Mouse (Mus musculus) megakaryocyte-erythroid progenitor cell, adult 5 weeks (primary cell): ENCODE measurements around the gene Tubb3. TPM values are rescaled to one million over a fixed set of nuclear protein-coding genes. Genes with fewer than 3 reads are reported as not detected.

Source experiments
- polyA plus RNA-seq: library from polyadenylated mRNA; stranded (reverse); fragments of >175 nt; gene quantifications from 2 replicates; pipeline ENCODE4 v1.2.3, GENCODE M21; 2012

Tubb3 gene
- 1.2 and 1.6 TPM in 2 replicates for polyA plus RNA-seq

GRCm38 (mm10) chr8:123411246-123411645 lies at the start of gene Tubb3:
Tubb3 (plus strand) TSS chr8:123411424.

GRCm38 (mm10) chr8:123373403-123374238 lies 37.6 kb upstream of the Tubb3 start, which contains the start of gene Tcf25:
Tcf25 (plus strand) TSS chr8:123373753.

GRCm38 (mm10) chr8:123406786-123407185 lies 4.4 kb upstream of the Tubb3 start, which contains the start of gene Mc1r:
Mc1r (plus strand) TSS chr8:123407107.

GRCm38 (mm10) chr8:123423441-123423840 lies 12.2 kb downstream of the Tubb3 start, which contains the start of gene Def8:
Def8 (plus strand) TSS chr8:123423527.

Other genes with a start within 250 kb of the Tubb3 start
- not detected in 2 replicates for gene Dpep1, start 225.2 kb upstream of the Tubb3 start, polyA plus RNA-seq
- gene Chmp1a, start 198.7 kb upstream of the Tubb3 start, polyA plus RNA-seq, result 26.0 and 28.9 TPM in 2 replicates
- gene Spata33, start 198.6 kb upstream of the Tubb3 start, polyA plus RNA-seq, result 0.06 and 0.10 TPM in 2 replicates
- gene Cdk10, start 186.6 kb upstream of the Tubb3 start, polyA plus RNA-seq, result 93.0 and 94.8 TPM in 2 replicates
- 6.7 and 7.1 TPM in 2 replicates for gene Spata2l, start 175.2 kb upstream of the Tubb3 start, polyA plus RNA-seq
- gene Zfp276, start 157.2 kb upstream of the Tubb3 start, polyA plus RNA-seq, result 13.0 and 15.7 TPM in 2 replicates
- gene Vps9d1, start 157.1 kb upstream of the Tubb3 start, polyA plus RNA-seq, result 138 and 145 TPM in 2 replicates
- 62.6 and 69.9 TPM in 2 replicates for gene Fanca, start 92.8 kb upstream of the Tubb3 start, polyA plus RNA-seq
- 2.1 and 3.8 TPM in 2 replicates for gene Spire2, start 78.7 kb upstream of the Tubb3 start, polyA plus RNA-seq
- gene Tcf25, start 37.7 kb upstream of the Tubb3 start, polyA plus RNA-seq, result 86.9 and 109 TPM in 2 replicates
- 0.02 and 0.04 TPM in 2 replicates for gene Mc1r, start 4.3 kb upstream of the Tubb3 start, polyA plus RNA-seq
- gene Def8, start 12.1 kb downstream of the Tubb3 start, polyA plus RNA-seq, result 35.5 and 36.3 TPM in 2 replicates
- 21.9 and 22.2 TPM in 2 replicates for gene Afg3l1, start 66.5 kb downstream of the Tubb3 start, polyA plus RNA-seq
- gene Dbndd1, start 104.0 kb downstream of the Tubb3 start, polyA plus RNA-seq, result 0.05 and 0.14 TPM in 2 replicates
- 11.8 and 19.4 TPM in 2 replicates for gene Gas8, start 107.4 kb downstream of the Tubb3 start, polyA plus RNA-seq
- gene Rhou, start 242.5 kb downstream of the Tubb3 start, polyA plus RNA-seq, result 0.83 and 1.9 TPM in 2 replicates